Mouse (Mus musculus) limb, embryonic 10.5 days (tissue): Measurements from ENCODE around the gene Izumo1r. TPM values are rescaled to one million over a fixed set of nuclear protein-coding genes. Genes with fewer than 3 reads are reported as not detected.
A peak's percentile ranks its signal among the peaks of the same experiment; 100 is the strongest.
"Not testable (repeated sequence)": the region's sequence is repeated elsewhere in the genome, so short reads cannot be mapped to it uniquely, and the experiment has no call there.

Experiments used
- DNase-seq: peaks from one replicate; pipeline ENCODE4 v3.0.0-alpha.2; 2017; ENCODE audit warnings: low spot score
- H3K27ac ChIP-seq: fragments of 300-500 bp; sonication (generic); 2 replicates; pipeline ENCODE4 v1.5.1; 2016; ENCODE audit warnings: mild to moderate bottlenecking
- H3K27me3 ChIP-seq: fragments of 300-500 bp; sonication (generic); 2 replicates; pipeline ENCODE4 v1.6.1; 2016; ENCODE audit warnings: low read depth, mild to moderate bottlenecking; ENCODE audit not compliant: poor library complexity, severe bottlenecking
- H3K36me3 ChIP-seq: fragments of 300-500 bp; sonication (generic); 2 replicates; pipeline ENCODE4 v1.6.1; 2016; ENCODE audit warnings: mild to moderate bottlenecking, moderate library complexity
- H3K4me1 ChIP-seq: fragments of 300-500 bp; sonication (generic); 2 replicates; pipeline ENCODE4 v1.6.1; 2016
- H3K4me3 ChIP-seq: fragments of 300-500 bp; sonication (generic); 2 replicates; pipeline ENCODE4 v1.5.1; 2016; ENCODE audit warnings: mild to moderate bottlenecking, moderate library complexity
- H3K9me3 ChIP-seq: fragments of 300-500 bp; sonication (generic); replicated peaks from 2 replicates; pipeline ENCODE4 v1.6.1; 2016; ENCODE audit warnings: mild to moderate bottlenecking
- WGBS: fragments of 180-500 bp; shearing (Covaris S2); methylation state at CpG from one replicate; pipeline ENCODE4 v1.1.7; 2016; 5-methylcytosine and 5-hydroxymethylcytosine counted together
- polyA plus RNA-seq: library from polyadenylated mRNA; unstranded; fragments of >200 nt; fragmentation: Nextera tagmentation; extraction: Ambion mirVana; gene quantifications from 2 replicates; pipeline ENCODE4 v1.2.1, GENCODE M21; 2016

Izumo1r gene
- polyA plus RNA-seq, 1 experiment from 2014 or later = not detected

DNA sequence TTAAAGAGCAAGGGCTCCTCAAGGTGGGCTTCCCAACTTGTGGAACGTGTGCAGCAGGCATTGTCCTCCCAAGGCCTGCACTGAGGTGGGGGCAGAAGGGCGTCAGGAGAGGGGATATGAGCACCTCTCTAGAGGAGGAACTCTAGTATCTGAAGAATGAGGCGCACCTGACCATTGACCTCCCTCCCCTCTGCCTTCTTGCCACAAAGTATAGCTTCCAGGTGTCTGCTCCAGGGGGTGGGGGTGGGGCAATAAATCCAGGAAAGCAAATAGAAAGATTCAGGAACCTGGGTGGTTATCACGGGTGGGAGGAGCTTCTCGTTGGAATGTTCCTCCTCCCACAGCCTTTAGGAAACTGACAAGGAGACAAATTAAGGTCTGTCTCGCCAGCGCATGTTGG, 2.0 kb downstream of the Izumo1r start:
- H3K9me3 ChIP-seq = no peaks in the 10 kb centered on the region
- no peak overlapping the region for H3K27ac ChIP-seq
- 70% methylated on average over 7 of the region's 7 CpGs for WGBS
- no peak for DNase-seq
- H3K27me3 ChIP-seq = no peaks in the 10 kb centered on the region
- peaks cover 24% of the 10 kb centered on the region for H3K4me1 ChIP-seq
- no peak overlapping the region for H3K4me3 ChIP-seq
- H3K36me3 ChIP-seq = no peaks in the 10 kb centered on the region

- H3K9me3 ChIP-seq = no peaks in the 10 kb centered on the region
- 82% methylated on average over 3 of the region's 3 CpGs for WGBS
- H3K4me1 ChIP-seq = peaks cover 4% of the 10 kb centered on the region; the same call in 1 of the 2 replicates
- DNase-seq = no peak
- no peak overlapping the region for H3K4me3 ChIP-seq
- no peaks in the 10 kb centered on the region for H3K36me3 ChIP-seq
- no peaks in the 10 kb centered on the region for H3K27me3 ChIP-seq
- H3K27ac ChIP-seq = no peak overlapping the region
Measured at GRCm38 (mm10) chr9:14897102-14897501, 6.6 kb downstream of the Izumo1r start.

GRCm38 (mm10) chr9:14895237-14895835, 8.4 kb downstream of the Izumo1r start:
- no peak for DNase-seq
- Histone ChIP-seq H3K27me3 (no peaks in the 10 kb centered on the region), H3K4me3 (no peak overlapping the region), H3K4me1 (no peaks in the 10 kb centered on the region), H3K36me3 (no peaks in the 10 kb centered on the region), H3K27ac (no peak overlapping the region), H3K9me3 (no peaks in the 10 kb centered on the region)
- 69% methylated on average over 7 of the region's 7 CpGs for WGBS

GRCm38 (mm10) chr9:14894628-14895027, 9.1 kb downstream of the Izumo1r start:
- Histone ChIP-seq H3K36me3 (no peaks in the 10 kb centered on the region), H3K27ac (no peak overlapping the region), H3K4me3 (no peak overlapping the region), H3K9me3 (no peaks in the 10 kb centered on the region), H3K4me1 (no peaks in the 10 kb centered on the region), H3K27me3 (no peaks in the 10 kb centered on the region)
- no peak for DNase-seq
- WGBS = 90% methylated on average over 3 of the region's 3 CpGs

GRCm38 (mm10) chr9:14893388-14893787, 10.4 kb downstream of the Izumo1r start:
- no peak for DNase-seq
- H3K36me3 ChIP-seq = no peaks in the 10 kb centered on the region
- H3K4me1 ChIP-seq = no peaks in the 10 kb centered on the region
- H3K27ac ChIP-seq = no peak overlapping the region
- H3K4me3 ChIP-seq = no peak overlapping the region
- no peaks in the 10 kb centered on the region for H3K27me3 ChIP-seq
- 89% methylated on average over 9 of the region's 9 CpGs for WGBS
- H3K9me3 ChIP-seq = no peaks in the 10 kb centered on the region

DNA sequence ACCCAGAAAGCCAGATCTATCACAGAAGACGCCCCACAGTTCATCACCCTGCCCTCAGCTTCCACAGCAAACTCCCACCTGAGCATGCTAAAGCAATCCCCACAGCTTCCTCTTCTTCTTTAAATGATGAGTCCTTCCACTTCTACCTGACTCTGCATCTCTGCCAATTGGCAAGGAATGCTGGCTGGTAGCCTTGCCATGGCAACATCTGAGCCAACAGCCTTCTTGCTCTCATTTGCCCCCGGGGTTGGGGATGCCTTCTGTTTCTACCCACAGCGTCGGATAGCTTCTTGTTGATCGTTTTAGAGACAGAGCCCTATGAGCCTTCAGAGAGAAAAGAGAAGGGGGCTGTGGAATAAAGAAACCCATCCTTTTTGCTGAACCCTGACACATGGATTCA, 11.9 kb downstream of the Izumo1r start:
- no peaks in the 10 kb centered on the region for H3K36me3 ChIP-seq
- no peaks in the 10 kb centered on the region for H3K4me1 ChIP-seq
- no peaks in the 10 kb centered on the region for H3K9me3 ChIP-seq
- 83% methylated on average over 5 of the region's 5 CpGs for WGBS
- H3K27me3 ChIP-seq = no peaks in the 10 kb centered on the region
- H3K27ac ChIP-seq = no peak overlapping the region
- H3K4me3 ChIP-seq = no peak overlapping the region
- DNase-seq = no peak

GRCm38 (mm10) chr9:14890699-14891098, 13.1 kb downstream of the Izumo1r start:
- no peaks in the 10 kb centered on the region for H3K9me3 ChIP-seq
- 90% methylated on average over 3 of the region's 3 CpGs for WGBS
- no peaks in the 10 kb centered on the region for H3K36me3 ChIP-seq
- DNase-seq = no peak
- H3K4me3 ChIP-seq = no peak overlapping the region
- no peaks in the 10 kb centered on the region for H3K27me3 ChIP-seq
- no peaks in the 10 kb centered on the region for H3K4me1 ChIP-seq
- no peak overlapping the region for H3K27ac ChIP-seq

DNA sequence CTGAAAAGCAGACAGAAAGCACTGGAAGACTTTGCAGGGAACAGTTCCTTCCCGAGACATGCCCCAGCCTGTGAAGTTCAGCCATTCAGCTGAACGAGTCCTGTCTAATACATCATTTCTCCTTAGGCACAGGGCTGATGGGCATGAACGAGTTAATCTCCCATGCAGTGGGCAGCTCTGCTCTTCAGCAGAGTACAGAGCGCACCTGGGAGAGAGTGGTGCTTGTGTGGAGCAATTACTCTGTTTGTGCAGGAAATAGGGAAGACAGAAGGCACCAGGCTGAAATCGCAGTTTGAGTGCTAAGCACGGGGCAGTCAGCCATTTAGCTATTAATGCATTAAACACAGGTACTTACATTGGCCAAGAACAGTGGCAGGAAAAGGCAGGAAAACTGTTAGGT, 15.1 kb downstream of the Izumo1r start:
- DNase-seq = no peak
- WGBS = 74% methylated on average over 6 of the region's 6 CpGs
- Histone ChIP-seq H3K27me3 (no peaks in the 10 kb centered on the region), H3K9me3 (no peaks in the 10 kb centered on the region), H3K4me3 (no peak overlapping the region), H3K36me3 (no peaks in the 10 kb centered on the region), H3K4me1 (no peaks in the 10 kb centered on the region), H3K27ac (no peak overlapping the region)

- H3K4me3 ChIP-seq = no peak overlapping the region
- no peak for DNase-seq
- 88% methylated on average over 6 of the region's 6 CpGs for WGBS
Measured at GRCm38 (mm10) chr9:14887787-14888382, 15.9 kb downstream of the Izumo1r start.

GRCm38 (mm10) chr9:14885954-14886353, 17.8 kb downstream of the Izumo1r start:
- H3K4me3 ChIP-seq = no peak overlapping the region
- no peaks in the 10 kb centered on the region for H3K36me3 ChIP-seq
- 82% methylated on average over 1 of the region's 1 CpGs for WGBS
- H3K9me3 ChIP-seq = no peaks in the 10 kb centered on the region
- no peak for DNase-seq
- no peak overlapping the region for H3K27ac ChIP-seq
- H3K27me3 ChIP-seq = no peaks in the 10 kb centered on the region
- no peaks in the 10 kb centered on the region for H3K4me1 ChIP-seq

More at GRCm38 (mm10) chr9:14887787-14888382, 15.9 kb downstream of the Izumo1r start:
- no peaks in the 10 kb centered on the region for H3K4me1 ChIP-seq
- no peaks in the 10 kb centered on the region for H3K27me3 ChIP-seq
- no peaks in the 10 kb centered on the region for H3K9me3 ChIP-seq
- H3K36me3 ChIP-seq = no peaks in the 10 kb centered on the region
- H3K27ac ChIP-seq = no peak overlapping the region

DNA sequence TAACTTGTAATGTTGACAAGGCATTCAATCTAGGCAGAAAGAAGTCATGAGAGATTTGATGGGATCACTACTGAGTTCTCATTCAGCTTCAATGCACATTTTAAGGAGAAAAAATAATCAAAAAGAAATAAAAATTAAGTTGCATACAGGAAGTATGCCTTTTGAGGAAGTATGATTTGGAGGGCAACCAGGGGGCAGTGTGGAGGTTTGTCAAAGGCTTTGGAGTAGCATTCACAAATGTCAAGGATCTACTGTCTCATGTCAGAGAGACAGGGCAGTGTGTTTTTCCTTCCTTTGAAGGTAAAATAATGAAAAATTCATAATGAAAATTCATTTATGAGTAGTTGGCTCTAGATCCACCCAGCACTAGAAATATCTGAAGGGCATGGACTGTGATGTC, 18.6 kb downstream of the Izumo1r start:
- Histone ChIP-seq H3K36me3 (no peaks in the 10 kb centered on the region), H3K4me1 (no peaks in the 10 kb centered on the region), H3K27me3 (no peaks in the 10 kb centered on the region), H3K9me3 (no peaks in the 10 kb centered on the region), H3K27ac (no peak overlapping the region), H3K4me3 (no peak overlapping the region)
- no peak for DNase-seq

DNA sequence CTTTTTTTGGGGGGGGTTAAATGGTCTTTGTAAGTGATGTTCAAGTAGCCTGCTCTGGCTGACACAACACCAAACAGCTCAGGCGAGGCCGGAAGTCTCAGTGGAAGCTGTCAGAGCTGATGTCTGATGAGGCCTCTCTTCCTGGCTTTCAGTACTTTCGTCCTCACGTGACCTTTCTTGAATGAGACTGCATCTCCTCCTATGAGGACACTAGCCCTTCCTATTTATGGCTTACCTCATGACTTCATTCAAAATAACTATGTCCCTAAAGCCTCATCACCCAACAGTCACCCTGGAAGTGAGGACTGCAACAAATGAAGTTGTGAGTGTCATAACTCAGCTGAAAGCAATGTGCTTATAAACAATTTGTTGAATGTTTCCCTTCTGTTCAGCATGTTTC, 19.1 kb downstream of the Izumo1r start:
- Histone ChIP-seq H3K27ac (no peak overlapping the region), H3K4me3 (no peak overlapping the region), H3K27me3 (no peaks in the 10 kb centered on the region), H3K9me3 (no peaks in the 10 kb centered on the region), H3K36me3 (no peaks in the 10 kb centered on the region), H3K4me1 (no peaks in the 10 kb centered on the region)
- no peak for DNase-seq
- WGBS = 77% methylated on average over 4 of the region's 4 CpGs

DNA sequence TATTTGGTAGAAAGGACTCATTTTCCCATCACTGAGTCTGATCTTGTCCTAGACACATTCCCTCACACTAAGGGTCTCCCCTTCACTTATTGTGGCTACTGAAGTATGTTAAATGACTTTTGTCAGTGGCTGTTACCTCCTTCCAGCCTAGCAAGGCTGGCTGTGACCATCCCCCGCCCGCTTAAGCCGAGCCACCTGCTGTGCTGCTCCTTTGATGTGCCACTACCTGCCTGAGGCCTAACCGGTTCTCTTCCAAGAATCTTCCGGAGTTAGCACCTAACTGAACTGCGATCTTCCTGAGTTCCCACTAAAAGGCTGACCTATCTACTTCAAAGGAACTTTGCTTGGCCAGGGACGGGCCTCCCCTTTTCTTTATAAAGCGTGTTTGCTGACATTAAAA, 27.2 kb downstream of the Izumo1r start:
- H3K36me3 ChIP-seq, H3K27me3 ChIP-seq, H3K4me3 ChIP-seq, H3K9me3 ChIP-seq, H3K27ac ChIP-seq: not testable (repeated sequence)
- peak; percentile 36 for DNase-seq
- H3K4me1 ChIP-seq = peaks cover 20% of the 10 kb centered on the region
- 16% methylated on average over 8 of the region's 8 CpGs for WGBS
